Mouse (Mus musculus): ENCODE measurements around the gene Nrd1. TPM values are rescaled to one million over a fixed set of nuclear protein-coding genes. Genes with fewer than 3 reads are reported as not detected.

The Nrd1 gene
- polyA plus RNA-seq, 1 experiment = 199 TPM

DNA sequence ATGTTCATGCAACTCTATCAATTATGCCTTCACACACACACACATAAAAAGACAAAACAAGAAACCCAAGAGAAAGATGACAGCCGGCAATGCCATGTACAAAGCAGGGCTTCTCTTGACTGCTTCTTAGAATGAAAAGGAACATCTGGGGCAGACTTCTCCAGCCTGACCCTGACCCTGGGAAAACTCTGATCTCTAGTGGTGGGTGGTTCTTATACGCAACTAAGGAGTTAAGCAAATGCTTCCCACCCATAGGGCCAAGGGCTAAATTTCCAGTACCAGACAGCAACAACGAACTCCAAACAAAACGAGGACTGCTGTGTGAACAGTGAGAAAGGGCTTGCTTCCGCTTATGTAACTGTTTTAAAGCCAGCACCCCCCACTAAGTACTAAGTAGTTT lies 79.7 kb downstream of the Nrd1 start:
- TF ChIP-seq EP300 (IDR thresholded peaks at IDR 0.05; ENCODE audit: insufficient read depth, low read depth, low read length) = no peak
- no peak for TF ChIP-seq CTCF (IDR thresholded peaks at IDR 0.05; ENCODE audit: low read depth, low read length)
- no peak for TF ChIP-seq POLR2A (IDR thresholded peaks at IDR 0.05; ENCODE audit: insufficient read depth, low read length)
- Histone ChIP-seq H3K4me1 (ENCODE audit: control insufficient read depth, insufficient read depth, low read length) (no peaks in the 10 kb centered on the region), H3K4me3 (ENCODE audit: low read depth, low read length) (no peak overlapping the region), H3K27me3 (ENCODE audit: control insufficient read depth, insufficient read depth, low read length, poor library complexity, severe bottlenecking) (no peaks in the 10 kb centered on the region), H3K9ac (ENCODE audit: low read depth, poor library complexity, severe bottlenecking) (no peak overlapping the region), H3K36me3 (ENCODE audit: control insufficient read depth, insufficient read depth, low read length, poor library complexity, severe bottlenecking) (no peaks in the 10 kb centered on the region), H3K27ac (ENCODE audit: insufficient read depth, low read length) (no peak overlapping the region), H3K9me3 (replicated peaks; ENCODE audit: control insufficient read depth, insufficient read depth, low read length, poor library complexity, severe bottlenecking) (no peaks in the 10 kb centered on the region)

DNA sequence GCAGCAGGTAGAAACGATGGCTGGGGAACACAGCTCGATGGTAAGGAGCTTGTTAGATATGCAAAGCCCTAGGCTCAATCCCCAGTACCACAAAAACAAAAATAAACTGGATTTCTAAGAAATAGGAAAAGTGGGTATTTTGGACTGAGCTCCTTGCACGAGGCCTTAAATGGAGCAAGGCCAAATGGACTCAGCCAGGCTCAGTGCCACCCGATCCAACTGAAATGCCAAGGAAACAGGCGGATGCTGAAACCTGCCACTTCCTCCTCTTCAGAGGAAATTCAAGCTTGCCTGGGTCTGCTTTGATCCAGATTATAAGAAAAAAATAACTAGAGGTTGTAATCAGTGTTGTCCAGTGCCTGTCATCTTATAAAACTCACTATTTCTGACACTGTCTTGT lies 88.7 kb downstream of the Nrd1 start:
- Histone ChIP-seq H3K9ac (ENCODE audit: low read depth, poor library complexity, severe bottlenecking) (no peak overlapping the region), H3K4me1 (ENCODE audit: control insufficient read depth, insufficient read depth, low read length) (no peaks in the 10 kb centered on the region), H3K36me3 (ENCODE audit: control insufficient read depth, insufficient read depth, low read length, poor library complexity, severe bottlenecking) (no peaks in the 10 kb centered on the region), H3K9me3 (replicated peaks; ENCODE audit: control insufficient read depth, insufficient read depth, low read length, poor library complexity, severe bottlenecking) (no peaks in the 10 kb centered on the region), H3K27me3 (ENCODE audit: control insufficient read depth, insufficient read depth, low read length, poor library complexity, severe bottlenecking) (no peaks in the 10 kb centered on the region), H3K4me3 (ENCODE audit: low read depth, low read length) (no peak overlapping the region), H3K27ac (ENCODE audit: insufficient read depth, low read length) (no peak overlapping the region)
- TF ChIP-seq POLR2A (IDR thresholded peaks at IDR 0.05; ENCODE audit: insufficient read depth, low read length) (no peak), CTCF (IDR thresholded peaks at IDR 0.05; ENCODE audit: low read depth, low read length) (no peak), EP300 (IDR thresholded peaks at IDR 0.05; ENCODE audit: insufficient read depth, low read depth, low read length) (no peak)

DNA sequence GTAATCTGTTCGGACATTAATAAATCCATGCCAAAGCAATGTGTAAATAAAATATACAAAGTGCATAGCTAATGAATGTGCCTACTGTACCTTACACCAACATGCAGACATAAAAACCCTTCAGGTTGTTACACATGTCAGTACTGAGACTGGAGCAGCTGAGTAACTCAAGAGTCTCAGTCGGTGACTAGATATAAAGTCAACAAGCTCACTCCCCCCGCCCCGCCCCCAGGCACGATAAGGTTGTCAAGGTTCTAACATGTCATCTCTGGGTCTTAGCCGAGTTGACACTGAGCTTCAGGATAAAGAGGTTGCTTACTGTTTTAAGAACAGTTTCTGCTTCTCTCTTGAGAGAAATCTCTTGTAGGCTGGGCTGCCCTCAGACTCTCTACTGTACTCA lies 89.5 kb downstream of the Nrd1 start:
- H3K4me3 ChIP-seq (ENCODE audit: low read depth, low read length) = no peak overlapping the region
- no peaks in the 10 kb centered on the region for H3K36me3 ChIP-seq (ENCODE audit: control insufficient read depth, insufficient read depth, low read length, poor library complexity, severe bottlenecking)
- no peak overlapping the region for H3K9ac ChIP-seq (ENCODE audit: low read depth, poor library complexity, severe bottlenecking)
- H3K27me3 ChIP-seq (ENCODE audit: control insufficient read depth, insufficient read depth, low read length, poor library complexity, severe bottlenecking) = no peaks in the 10 kb centered on the region
- H3K27ac ChIP-seq (ENCODE audit: insufficient read depth, low read length) = no peak overlapping the region
- H3K9me3 ChIP-seq (replicated peaks; ENCODE audit: control insufficient read depth, insufficient read depth, low read length, poor library complexity, severe bottlenecking) = no peaks in the 10 kb centered on the region
- H3K4me1 ChIP-seq (ENCODE audit: control insufficient read depth, insufficient read depth, low read length) = no peaks in the 10 kb centered on the region
- TF ChIP-seq CTCF (IDR thresholded peaks at IDR 0.05; ENCODE audit: low read depth, low read length) (no peak), EP300 (IDR thresholded peaks at IDR 0.05; ENCODE audit: insufficient read depth, low read depth, low read length) (no peak), POLR2A (IDR thresholded peaks at IDR 0.05; ENCODE audit: insufficient read depth, low read length) (no peak)

DNA sequence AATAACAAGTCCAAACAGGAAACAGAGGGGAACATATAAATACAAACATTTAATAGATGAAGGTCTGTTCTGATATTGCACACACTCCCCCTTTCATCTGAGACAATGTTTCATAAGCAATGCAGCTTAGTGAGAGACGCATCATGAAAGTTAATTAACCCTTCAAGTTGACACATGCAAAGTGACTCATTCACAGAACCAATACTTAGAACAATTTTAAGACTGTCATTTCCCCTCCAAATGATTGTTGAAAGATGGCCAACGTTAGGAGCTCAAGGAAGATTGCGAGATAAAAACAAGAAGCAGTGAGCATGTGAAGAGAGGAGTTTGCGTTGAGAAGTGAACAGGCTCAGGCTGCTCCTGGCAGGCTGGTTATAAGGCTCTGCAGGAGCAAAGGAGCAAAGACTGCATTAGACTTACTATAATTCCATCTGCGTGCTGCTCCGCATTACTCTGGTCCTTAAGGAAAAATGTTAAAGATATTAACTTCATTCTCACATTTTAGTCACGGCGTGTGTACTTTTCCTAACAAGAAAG lies 90.9 kb downstream of the Nrd1 start:
- H3K9me3 ChIP-seq (replicated peaks; ENCODE audit: control insufficient read depth, insufficient read depth, low read length, poor library complexity, severe bottlenecking) = no peaks in the 10 kb centered on the region
- no peaks in the 10 kb centered on the region for H3K36me3 ChIP-seq (ENCODE audit: control insufficient read depth, insufficient read depth, low read length, poor library complexity, severe bottlenecking)
- TF ChIP-seq EP300 (IDR thresholded peaks at IDR 0.05; ENCODE audit: insufficient read depth, low read depth, low read length) (no peak), CTCF (IDR thresholded peaks at IDR 0.05; ENCODE audit: low read depth, low read length) (no peak), POLR2A (IDR thresholded peaks at IDR 0.05; ENCODE audit: insufficient read depth, low read length) (no peak)
- H3K27me3 ChIP-seq (ENCODE audit: control insufficient read depth, insufficient read depth, low read length, poor library complexity, severe bottlenecking) = no peaks in the 10 kb centered on the region
- H3K9ac ChIP-seq (ENCODE audit: low read depth, poor library complexity, severe bottlenecking) = no peak overlapping the region
- no peak overlapping the region for H3K4me3 ChIP-seq (ENCODE audit: low read depth, low read length)
- peaks cover 1% of the 10 kb centered on the region for H3K4me1 ChIP-seq (ENCODE audit: control insufficient read depth, insufficient read depth, low read length)
- no peak overlapping the region for H3K27ac ChIP-seq (ENCODE audit: insufficient read depth, low read length)

DNA sequence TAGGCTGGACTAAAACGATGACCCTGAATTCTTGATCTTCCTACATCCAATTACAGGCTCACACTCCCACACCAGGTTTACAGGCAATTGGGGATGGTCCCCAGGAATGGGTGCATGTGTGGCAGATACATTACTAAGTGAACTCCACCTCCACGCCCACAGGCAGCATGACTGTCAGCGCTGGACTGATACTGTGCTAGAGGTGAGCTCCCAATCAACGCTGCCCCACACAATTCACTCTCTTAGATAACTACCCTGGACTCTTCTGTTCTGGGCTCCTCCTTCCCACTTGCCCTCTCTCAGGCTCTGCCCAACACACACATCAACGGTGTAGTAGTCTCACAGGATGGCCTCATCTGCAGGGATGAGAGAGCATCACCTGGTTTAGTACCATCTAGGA lies 91.9 kb downstream of the Nrd1 start:
- Histone ChIP-seq H3K4me3 (ENCODE audit: low read depth, low read length) (no peak overlapping the region), H3K9me3 (replicated peaks; ENCODE audit: control insufficient read depth, insufficient read depth, low read length, poor library complexity, severe bottlenecking) (no peaks in the 10 kb centered on the region), H3K9ac (ENCODE audit: low read depth, poor library complexity, severe bottlenecking) (no peak overlapping the region), H3K27ac (ENCODE audit: insufficient read depth, low read length) (no peak overlapping the region), H3K36me3 (ENCODE audit: control insufficient read depth, insufficient read depth, low read length, poor library complexity, severe bottlenecking) (no peaks in the 10 kb centered on the region), H3K27me3 (ENCODE audit: control insufficient read depth, insufficient read depth, low read length, poor library complexity, severe bottlenecking) (no peaks in the 10 kb centered on the region), H3K4me1 (ENCODE audit: control insufficient read depth, insufficient read depth, low read length) (peaks cover 1% of the 10 kb centered on the region)
- no peak for TF ChIP-seq CTCF (IDR thresholded peaks at IDR 0.05; ENCODE audit: low read depth, low read length)
- no peak for TF ChIP-seq POLR2A (IDR thresholded peaks at IDR 0.05; ENCODE audit: insufficient read depth, low read length)
- no peak for TF ChIP-seq EP300 (IDR thresholded peaks at IDR 0.05; ENCODE audit: insufficient read depth, low read depth, low read length)

DNA sequence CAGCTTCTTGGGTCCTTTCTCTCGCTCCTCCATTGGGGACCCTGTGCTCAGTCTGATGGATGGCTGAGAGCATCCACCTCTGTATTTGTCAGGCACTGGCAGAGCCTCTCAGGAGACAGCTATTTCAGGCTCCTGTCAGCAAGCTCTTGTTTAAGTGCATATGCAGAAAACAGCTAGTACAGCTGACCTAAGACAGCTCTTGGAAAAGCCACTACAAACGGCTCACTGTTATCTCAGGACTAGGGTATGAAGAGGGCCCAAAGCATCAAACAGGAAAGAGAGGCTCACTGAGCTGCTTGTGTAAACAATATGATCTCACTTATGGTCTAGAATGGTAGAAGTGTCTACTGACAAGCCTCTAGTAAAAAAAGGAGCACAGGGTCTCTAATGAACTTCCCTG lies 93.8 kb downstream of the Nrd1 start:
- H3K9me3 ChIP-seq (replicated peaks; ENCODE audit: control insufficient read depth, insufficient read depth, low read length, poor library complexity, severe bottlenecking) = no peaks in the 10 kb centered on the region
- TF ChIP-seq EP300 (IDR thresholded peaks at IDR 0.05; ENCODE audit: insufficient read depth, low read depth, low read length) = no peak
- TF ChIP-seq CTCF (IDR thresholded peaks at IDR 0.05; ENCODE audit: low read depth, low read length) = no peak
- no peak for TF ChIP-seq POLR2A (IDR thresholded peaks at IDR 0.05; ENCODE audit: insufficient read depth, low read length)
- H3K4me3 ChIP-seq (ENCODE audit: low read depth, low read length) = no peak overlapping the region
- no peak overlapping the region for H3K27ac ChIP-seq (ENCODE audit: insufficient read depth, low read length)
- no peak overlapping the region for H3K9ac ChIP-seq (ENCODE audit: low read depth, poor library complexity, severe bottlenecking)
- no peaks in the 10 kb centered on the region for H3K27me3 ChIP-seq (ENCODE audit: control insufficient read depth, insufficient read depth, low read length, poor library complexity, severe bottlenecking)
- H3K4me1 ChIP-seq (ENCODE audit: control insufficient read depth, insufficient read depth, low read length) = peaks cover 1% of the 10 kb centered on the region
- no peaks in the 10 kb centered on the region for H3K36me3 ChIP-seq (ENCODE audit: control insufficient read depth, insufficient read depth, low read length, poor library complexity, severe bottlenecking)
